Mouse (Mus musculus): ENCODE data around the gene Iqschfp.

Iqschfp gene

DNA sequence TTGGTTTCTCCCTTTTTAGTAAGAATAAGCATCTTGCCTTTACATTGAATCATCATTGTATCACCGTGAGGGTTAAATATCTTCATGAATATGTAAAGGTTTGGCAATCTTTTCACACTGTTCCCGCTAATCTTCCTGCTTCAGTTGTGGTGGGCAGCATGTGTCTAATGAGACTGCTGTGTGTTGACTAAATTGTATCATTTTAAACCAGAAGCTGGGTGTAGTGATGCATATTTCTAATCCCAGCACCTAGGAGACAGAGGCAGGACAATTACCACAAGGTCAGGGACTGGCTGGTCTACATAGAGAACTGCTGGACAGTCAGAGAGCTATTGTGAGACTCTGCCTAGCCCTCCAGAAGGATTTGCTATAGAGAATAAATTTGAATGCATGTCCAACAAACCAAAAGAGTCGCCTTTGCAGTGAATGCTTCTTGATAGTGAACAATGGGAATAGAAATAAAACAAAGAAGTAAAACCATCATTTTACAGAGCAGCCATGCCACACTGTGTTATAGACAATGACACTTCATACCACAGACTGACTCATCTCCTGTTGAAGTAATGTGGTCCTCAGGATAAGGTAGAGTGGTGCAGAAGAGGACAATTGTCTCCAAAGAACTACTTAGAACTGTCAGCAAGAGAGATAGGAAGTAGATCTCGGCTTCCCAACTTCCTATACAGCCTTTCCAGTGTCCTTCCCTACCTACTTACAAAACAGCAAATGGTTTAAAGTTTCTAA is 310.3 kb downstream of the Iqschfp start:
- DNase-seq (ENCODE audit: low spot score): peak; percentile 5

DNA sequence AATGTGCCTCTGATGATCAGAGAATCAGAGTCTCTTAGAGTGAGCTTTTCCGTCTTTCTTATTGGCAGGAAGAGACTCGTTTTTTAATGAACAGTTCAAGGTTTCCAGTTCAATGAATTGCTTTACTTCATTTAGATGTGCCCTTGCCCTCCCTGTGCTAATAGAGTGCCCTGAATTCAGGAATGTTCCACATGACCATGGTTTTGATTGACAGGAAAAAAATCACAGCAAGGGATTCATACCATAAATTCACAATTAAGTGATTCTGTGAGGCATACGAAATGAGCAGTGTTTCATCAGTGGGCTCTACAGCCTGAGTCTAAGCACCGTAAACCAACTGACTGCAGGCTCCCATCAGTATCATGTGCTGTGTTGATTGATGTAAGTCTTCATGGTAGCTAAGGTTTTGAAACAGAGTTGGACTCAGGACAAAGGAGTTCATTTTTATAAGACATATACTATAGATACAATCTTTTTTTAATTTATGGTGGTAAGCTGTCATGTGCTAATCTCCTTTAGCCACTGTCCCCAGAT is 312.0 kb downstream of the Iqschfp start:
- DNase-seq (ENCODE audit: low spot score): no peak

DNA sequence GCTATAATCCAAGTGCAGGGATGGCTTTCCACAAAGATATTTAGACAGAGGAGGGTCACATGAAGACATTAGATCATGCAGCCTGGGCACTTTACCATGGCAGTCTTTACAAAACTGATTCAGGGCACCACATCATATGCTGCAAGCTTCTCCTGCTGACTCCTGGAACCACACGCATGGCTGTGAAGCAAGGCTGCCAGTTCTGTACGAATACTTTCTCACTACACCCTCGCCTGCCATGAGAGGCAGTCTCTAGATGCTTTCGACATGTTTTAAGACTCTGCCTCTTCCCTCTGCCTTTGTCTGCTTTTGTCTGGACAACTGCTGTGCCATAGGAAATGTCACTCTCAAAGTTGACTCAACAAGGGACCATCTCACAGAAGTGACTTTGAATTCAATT is 318.4 kb downstream of the Iqschfp start:
- no peak for DNase-seq (ENCODE audit: low spot score)

DNA sequence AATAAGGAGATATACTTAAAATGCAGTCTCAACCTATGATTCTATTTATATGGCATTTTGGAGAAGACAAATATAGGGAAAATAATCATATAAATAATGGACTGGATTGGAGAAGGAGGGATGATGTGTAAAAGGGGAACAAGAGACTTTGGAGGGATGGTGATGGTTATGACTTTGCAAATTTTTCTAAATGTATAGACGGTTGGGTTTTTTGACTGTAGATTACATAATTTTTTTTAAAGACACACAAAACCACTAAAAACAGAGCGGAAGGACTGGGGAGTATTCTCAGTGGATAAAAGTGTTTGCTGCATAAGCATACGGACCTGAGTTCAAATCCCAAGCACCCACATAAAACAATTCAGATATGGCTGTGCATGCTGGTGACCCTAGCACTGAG is 329.4 kb downstream of the Iqschfp start:
- DNase-seq (ENCODE audit: low spot score): no peak

DNA sequence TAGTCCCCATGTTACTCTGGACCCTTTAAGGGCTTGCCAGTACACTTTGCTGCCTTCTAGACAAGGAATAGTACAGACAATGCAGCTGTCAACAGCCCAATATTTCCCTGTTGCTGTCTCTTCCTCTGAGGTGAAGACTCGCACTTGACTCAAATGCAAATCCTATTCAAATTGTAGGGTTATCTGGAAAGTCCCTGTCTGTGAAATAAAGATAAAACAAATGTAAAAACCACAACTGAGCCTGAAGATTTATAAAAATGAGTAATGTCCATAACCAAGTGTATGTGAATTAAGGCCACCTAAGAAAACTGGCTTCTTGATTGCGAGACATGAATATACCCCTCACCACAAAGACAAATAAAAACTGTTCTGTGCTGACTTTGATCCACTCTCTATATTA is 347.9 kb downstream of the Iqschfp start:
- no peak for DNase-seq (ENCODE audit: low spot score)

DNA sequence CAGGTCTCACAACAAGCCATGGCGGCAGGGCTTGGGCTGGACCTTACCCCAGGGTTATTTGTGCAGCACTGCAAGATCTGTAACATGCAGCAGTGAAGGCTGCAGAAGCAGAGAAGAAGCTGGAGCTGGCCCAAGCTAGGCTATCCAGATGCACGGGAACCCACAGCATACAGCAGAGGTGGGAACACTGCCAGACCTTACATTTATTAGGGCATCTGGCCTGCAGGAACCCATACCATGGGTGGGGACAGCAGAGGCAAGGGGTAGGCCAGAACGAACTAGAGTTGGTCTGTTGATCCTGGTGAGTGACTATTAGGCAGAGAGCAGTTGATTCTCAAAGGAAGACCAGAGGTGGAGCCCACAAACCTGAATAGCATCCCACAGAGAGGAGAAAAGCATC is 351.2 kb downstream of the Iqschfp start:
- DNase-seq (ENCODE audit: low spot score): no peak

DNA sequence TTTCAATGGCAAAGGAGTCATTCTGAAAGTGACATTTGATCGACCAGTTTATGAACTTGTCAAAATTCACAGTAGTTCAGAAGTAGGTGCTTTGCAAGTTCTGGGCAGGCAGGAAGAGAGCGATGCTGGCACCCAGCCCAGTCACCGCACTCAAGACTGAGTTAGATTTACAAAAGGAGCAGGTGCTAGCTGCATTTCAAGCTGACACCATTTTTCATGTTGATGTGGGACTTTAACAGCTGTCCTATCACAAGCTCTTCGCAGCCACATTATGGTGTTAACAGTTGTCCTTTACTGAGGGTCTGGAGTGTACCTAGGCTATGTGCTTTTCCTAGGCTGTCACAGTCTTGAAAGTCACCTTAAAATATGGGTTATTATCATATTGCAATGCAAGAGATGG is 354.1 kb downstream of the Iqschfp start:
- DNase-seq (ENCODE audit: low spot score): no peak

DNA sequence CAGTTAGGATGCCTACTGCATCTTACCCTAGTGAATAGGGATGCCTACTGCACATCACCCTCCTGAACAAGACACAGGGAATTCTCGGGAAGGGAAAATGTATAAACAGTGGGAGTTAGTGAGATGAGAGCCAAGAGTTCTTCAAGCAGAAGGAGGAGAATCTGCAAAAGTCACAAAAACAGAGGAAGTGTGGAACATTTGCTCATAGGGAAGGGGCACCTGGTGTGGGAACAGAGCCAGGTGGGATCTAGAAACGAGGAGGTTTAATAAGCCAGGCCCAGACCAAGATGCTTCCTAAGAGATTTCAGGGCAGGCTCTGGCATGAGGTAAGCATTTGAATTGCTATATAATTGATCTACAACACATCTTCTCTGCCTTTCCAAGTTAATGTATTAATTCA is 358.6 kb downstream of the Iqschfp start:
- no peak for DNase-seq (ENCODE audit: low spot score)

DNA sequence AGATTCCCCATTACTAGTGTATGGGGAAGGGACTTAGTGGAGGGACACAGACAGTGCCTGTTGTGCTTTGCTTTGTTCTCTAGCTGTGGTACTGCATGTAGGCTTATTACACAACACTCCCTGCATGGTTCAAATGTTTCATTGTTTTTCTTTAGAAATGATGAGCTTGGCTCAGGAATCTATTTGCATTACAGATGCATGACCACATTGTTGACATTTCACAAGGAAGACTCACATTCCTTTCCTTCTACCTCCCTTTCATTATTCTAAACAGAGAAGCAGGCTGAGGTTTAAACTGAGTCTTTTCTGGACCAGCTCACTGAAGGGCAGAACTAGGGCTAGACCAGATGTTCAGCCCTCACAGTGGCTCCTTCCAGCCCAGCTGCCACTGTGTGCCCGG is 360.3 kb downstream of the Iqschfp start:
- DNase-seq (ENCODE audit: low spot score): no peak

DNA sequence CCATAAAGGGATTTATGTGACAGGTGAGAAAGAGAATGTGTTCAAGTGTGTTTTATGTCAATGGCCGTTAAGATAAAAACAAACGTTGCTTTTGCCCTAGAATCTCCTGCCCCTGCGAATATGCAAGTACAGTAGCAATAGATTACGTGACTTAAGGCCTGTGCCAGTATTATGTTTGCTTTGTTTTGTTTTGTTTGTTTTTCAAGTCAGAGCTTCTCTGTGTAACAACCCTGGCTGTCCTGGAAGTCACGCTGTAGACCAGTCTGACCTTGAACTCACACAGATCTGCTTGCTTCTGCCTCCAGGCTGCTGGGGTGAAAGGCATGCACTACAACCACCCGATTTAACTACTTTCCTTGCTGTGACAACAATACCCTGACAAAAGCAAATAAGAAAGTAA is 370.3 kb downstream of the Iqschfp start:
- no peak for DNase-seq (ENCODE audit: low spot score)

DNA sequence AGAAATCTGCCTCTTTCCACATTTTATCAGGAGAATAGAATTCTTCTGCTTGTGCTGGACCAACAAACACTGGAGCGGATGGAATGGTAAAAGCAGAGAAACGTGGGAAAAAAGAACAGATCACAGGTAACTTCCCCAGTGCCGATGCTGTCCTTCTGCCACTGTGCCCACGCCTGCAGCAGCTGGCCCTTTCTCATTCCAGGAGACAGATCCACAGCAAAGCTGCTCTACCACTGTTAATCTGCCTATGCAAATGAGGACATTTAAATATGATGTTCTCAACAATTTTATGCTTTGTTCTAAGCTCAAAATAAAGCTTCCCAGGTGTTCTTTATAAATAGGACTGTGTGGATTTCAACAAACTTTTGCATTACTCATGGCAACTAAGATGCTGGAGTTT is 375.9 kb downstream of the Iqschfp start:
- DNase-seq (ENCODE audit: low spot score): no peak

DNA sequence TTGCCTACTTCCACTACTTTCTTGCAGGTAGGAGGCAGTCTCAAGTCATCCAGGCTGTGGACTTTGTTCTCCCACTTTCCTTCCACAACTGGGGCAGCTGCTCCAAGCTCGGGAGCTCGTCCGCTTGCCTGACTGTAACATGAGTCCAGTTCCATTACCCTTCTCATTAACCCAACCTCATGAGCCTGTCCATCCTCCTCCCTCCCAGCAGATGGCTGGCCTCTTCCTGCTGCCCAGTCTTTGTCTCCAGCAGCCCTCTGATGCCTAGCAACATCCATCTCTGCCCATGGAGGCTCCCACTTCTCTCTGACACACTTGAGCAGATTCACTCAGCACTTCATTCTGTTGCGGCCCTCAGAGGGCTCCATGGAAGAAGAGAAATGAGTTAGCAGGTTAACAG is 377.2 kb downstream of the Iqschfp start:
- peak; percentile 33 for DNase-seq (ENCODE audit: low spot score)

DNA sequence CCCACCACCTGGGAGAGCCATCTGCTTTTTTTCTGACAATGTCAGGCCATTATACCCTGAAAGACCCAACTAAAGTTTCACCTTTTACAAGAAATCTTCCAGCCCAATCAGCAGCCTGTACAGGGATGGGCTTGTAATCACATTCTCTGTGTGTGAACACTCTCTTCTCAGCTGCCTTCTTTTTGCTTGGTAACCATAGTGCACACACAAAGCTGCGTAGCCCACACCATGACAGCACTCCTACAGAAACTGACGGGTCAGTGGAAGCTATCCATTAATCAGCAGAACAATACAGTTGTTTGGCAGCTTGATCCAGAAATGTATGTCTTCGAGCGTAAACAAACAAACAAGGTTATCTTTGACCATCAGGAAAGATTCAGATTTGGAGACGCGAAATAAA is 378.2 kb downstream of the Iqschfp start:
- peak; percentile 19 for DNase-seq (ENCODE audit: low spot score)

DNA sequence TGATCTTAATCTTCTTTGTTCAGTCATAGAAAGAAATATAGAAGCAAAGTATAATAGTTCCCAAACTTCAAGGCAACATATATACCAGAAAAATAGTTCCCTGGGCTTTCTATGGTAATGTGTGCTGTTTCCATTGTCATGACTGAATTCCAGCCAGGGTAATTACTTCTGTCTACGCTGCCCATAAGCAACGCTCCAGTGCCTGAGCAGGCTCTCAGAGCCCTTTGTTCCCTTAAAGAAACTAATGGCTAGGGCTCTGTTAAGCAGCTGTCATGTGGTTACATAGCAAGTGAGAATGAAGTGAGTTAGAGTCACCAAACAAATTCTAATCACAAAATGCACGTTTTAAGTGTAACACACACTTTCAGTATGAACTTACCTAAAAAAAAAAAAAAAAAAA is 379.4 kb downstream of the Iqschfp start:
- peak; percentile 40 for DNase-seq (ENCODE audit: low spot score)

DNA sequence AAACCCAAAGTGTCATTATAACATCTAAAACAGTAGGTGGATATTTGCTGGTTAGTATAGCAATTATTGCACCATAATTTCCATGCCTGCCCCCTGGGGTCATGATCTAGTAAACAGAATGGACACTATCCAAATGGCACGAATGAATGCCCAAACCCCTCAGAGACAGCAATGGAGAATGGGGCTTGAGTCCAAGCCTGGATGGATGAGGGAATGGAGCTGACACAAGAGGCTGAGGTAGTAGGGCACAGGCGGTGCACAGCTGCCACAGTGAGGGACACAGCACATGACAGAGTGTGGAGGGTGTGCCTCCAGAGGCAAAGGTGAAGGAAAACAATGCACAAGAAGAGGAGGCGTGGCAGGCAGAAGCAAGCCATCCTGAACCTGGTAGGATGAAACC is 379.8 kb downstream of the Iqschfp start:
- peak; percentile 50 for DNase-seq (ENCODE audit: low spot score)

DNA sequence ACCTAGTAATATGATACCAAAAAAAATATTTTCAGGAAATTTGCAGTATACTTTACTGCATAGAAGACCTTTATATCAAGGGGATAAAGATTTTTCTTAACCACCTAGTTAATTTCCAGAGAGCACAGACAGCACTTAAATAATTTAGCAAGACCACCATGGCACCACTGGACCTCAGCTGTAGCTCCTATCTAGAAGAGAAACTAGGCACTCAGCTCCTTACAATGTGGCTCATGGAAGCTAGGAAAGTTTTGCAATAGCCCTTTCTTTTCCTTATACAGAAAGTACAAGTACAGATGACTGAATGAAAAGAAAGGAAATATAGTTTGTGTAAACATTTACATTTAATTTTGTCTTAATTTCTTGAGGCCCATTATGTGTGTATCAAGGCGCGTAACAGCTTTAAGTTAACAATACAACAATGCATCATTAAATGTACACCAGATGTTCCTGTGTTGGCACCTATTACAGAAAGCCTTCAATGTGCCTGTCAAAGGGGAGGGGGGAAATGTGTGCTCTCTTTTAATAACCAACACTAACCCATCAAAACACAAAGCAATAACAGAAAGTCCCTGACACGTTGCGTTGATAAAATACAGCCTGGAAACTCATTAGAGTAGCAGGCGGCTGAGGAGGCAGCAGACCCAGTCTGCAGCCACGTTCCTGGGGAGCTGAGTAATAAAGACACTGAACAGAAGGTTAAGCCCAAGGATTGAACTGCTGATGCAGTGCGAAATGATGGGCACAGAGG is 391.0 kb downstream of the Iqschfp start:
- DNase-seq (ENCODE audit: low spot score): peak; percentile 48

DNA sequence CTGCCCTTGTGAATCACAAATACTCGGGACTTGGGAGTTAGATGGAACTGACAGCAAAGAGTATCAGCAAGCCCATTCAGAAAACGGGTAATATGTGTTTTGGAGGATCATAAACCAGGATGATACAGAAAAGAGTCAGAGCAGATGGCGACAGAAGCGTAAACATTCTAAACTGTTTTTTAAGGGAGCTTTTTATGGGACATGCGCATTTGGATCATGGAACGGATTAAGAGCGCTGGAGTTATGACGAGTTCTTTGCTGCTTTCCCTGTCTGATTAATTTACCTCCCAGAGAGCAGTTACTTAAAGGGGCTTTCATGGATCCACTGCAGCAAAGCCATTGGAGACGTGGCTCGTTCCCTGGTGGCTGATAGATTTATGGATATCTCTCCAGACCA is 391.6 kb downstream of the Iqschfp start:
- DNase-seq (ENCODE audit: low spot score): peak; percentile 16

DNA sequence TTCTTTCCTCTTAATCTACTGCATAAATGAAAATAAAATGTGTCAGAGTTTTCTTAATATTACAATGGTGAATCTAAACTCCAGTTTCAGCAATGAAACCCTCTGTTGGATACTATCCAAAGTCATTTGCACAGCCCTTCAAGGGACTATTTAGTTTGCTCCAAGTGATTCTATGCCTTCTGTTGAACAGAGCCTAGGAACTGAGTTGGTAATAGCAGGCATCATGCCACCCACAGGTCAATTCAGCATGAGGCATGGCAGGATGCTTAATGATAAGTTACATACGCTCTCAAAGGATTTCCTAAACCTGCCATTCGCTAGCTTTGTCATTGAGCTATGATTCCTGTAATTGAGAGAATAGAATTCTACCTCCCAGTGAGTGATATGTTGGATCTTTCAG is 392.5 kb downstream of the Iqschfp start:
- DNase-seq (ENCODE audit: low spot score): no peak

DNA sequence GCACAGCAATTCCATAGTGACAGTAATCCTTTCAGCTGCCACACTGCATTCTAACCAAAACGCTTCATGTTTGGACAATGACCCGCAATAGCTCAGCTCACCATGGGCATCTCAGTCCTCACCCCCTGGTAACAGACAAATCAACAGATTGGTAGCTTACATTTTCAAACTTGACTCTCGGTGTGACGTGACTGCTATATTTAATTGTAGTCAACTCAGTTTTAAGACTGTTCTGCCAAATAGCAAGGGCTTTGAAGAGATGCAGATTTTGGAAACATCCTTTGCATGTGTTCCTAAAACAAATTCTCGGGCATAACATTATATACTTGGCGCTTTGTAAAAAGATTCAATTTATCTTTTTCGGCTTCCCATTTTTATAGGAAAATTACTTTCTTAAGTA is 404.7 kb downstream of the Iqschfp start:
- no peak for DNase-seq (ENCODE audit: low spot score)

DNA sequence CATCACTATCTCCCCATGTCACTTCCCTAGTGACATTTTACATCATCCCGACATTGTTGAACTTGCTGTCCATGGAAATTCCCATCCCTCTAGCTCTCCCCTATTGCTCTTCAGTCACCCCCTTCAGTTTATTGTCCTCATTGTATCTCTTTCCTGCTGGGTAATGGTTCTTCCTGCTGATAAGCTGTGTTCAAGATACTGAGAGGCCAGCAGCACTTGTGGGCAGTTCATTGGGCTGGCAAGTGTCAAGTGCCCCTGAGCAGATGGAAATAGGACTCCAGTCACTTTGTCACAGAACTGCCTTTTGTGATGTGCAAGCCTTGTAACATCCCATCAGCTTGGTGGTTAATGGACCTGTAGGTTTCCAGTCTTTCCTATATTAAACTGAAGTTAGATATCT is 413.6 kb downstream of the Iqschfp start:
- DNase-seq (ENCODE audit: low spot score): no peak

DNA sequence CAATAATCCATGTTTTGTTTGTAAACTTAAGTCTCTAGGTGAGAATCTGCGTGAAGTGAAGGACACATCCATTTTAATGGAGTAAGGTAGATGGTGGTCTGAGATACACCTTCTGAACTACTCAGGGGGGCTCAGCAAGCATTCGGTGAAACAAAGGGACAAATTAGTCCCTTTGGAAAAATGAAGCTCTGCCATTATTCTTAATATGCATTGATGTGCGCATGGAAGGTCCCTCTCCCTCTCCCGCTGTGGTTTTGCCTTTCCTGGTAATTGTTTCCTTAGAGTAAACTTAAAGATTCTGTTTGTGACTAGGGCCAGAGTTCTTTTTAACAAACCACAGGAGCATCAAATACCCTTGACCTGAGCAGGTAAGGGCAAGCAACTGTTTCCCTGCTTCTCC is 414.7 kb downstream of the Iqschfp start:
- no peak for DNase-seq (ENCODE audit: low spot score)

DNA sequence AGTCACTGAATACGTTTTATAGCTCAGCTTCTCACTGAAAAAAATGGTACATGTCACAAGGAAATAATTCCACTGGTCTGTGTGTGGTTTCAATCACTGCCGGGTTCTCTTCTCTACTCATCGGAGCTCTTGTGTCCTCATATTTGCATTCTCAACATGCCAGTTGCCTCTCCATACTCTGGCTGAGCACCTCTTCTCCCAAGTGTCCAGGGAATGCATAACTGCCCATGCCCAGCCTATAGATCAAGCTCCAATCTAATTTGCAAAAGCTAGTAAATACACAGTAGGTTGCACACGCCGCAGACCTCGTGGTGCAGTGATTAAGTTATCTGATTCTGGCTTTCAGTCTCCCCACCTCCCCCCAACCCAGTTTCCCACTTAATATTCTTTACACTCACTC is 433.5 kb downstream of the Iqschfp start:
- no peak for DNase-seq (ENCODE audit: low spot score)

DNA sequence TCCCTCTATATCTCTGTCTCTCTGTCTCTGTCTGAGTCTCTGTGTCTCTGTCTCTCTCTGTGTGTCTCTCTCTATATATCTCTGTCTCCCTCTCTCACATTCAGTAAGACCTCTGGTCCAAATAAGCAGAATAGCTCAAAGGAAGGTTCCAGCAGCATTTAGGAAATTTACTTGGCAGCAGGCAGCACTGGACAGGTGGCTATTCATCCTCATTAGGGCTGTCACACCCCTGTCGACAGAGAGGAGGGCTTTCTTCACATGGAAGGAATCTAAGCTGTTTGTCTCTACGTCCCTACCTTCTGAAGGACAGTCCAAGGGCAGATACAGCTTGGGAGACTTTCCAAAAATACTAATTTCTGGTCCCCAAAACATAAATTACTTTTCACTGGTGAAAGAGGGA is 440.5 kb downstream of the Iqschfp start:
- no peak for DNase-seq (ENCODE audit: low spot score)

DNA sequence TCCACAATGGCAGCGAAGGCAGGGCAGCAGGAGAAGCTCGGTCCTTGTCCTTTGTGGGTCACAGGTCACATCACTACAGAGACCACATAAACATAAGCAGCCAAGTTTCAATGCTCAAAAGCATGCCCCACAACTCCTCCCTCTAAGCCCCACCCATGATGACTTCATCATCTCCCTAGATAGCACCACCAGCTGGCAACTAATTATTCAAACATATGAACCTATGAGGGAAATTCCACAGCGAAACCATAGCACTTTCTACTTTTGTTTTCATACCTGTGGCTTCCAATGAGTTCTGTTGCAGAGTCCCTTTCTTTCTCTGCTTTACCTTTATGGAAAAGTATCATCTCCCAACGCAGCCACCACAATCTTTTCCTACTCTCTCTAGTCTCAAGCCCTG is 443.5 kb downstream of the Iqschfp start:
- DNase-seq (ENCODE audit: low spot score): no peak

Measured in embryo, embryonic 10 days (tissue).